Mouse (Mus musculus) ES-Bruce4 (cell line): ENCODE measurements around the gene Sgpp2. TPM values are rescaled to one million over a fixed set of nuclear protein-coding genes. Genes with fewer than 3 reads are reported as not detected.

Experiments used
- H3K27ac ChIP-seq: 2 replicates; pipeline ENCODE4 v1.5.1; 2012; ENCODE audit warnings: low read length, inconsistent platforms; ENCODE audit not compliant: insufficient read depth
- H3K27me3 ChIP-seq: 2 replicates; pipeline ENCODE4 v1.6.1; 2012; ENCODE audit warnings: mild to moderate bottlenecking, low read length, inconsistent platforms; ENCODE audit not compliant: control insufficient read depth, poor library complexity, insufficient read depth, severe bottlenecking
- H3K36me3 ChIP-seq: 2 replicates; pipeline ENCODE4 v1.6.1; 2012; ENCODE audit warnings: inconsistent platforms, mild to moderate bottlenecking, low read length, moderate library complexity; ENCODE audit not compliant: control insufficient read depth, poor library complexity, insufficient read depth, severe bottlenecking
- H3K4me1 ChIP-seq: one replicate; pipeline ENCODE4 v1.8.1; 2011; ENCODE audit warnings: low read length; ENCODE audit not compliant: control insufficient read depth, insufficient read depth
- H3K4me3 ChIP-seq: 2 replicates; pipeline ENCODE4 v1.5.1; 2011; ENCODE audit warnings: low read depth, mild to moderate bottlenecking, low read length
- H3K9ac ChIP-seq: 2 replicates; pipeline ENCODE4 v1.6.1; 2012; ENCODE audit warnings: low read depth, mild to moderate bottlenecking, inconsistent platforms; ENCODE audit not compliant: poor library complexity, severe bottlenecking
- H3K9me3 ChIP-seq: replicated peaks from 2 replicates; pipeline ENCODE4 v1.6.1; 2012; ENCODE audit warnings: mild to moderate bottlenecking, low read length, inconsistent platforms; ENCODE audit not compliant: control insufficient read depth, poor library complexity, insufficient read depth, severe bottlenecking
- CTCF ChIP-seq: IDR thresholded peaks from one replicate; pipeline ENCODE4 v1.8.1; 2011; ENCODE audit warnings: low read depth, low read length
- EP300 ChIP-seq: IDR thresholded peaks from 2 replicates; pipeline ENCODE4 v1.6.1; 2011; ENCODE audit warnings: low read depth, low read length; ENCODE audit not compliant: insufficient read depth
- POLR2A ChIP-seq: IDR thresholded peaks from one replicate; pipeline ENCODE4 v1.8.1; 2011; ENCODE audit warnings: low read length; ENCODE audit not compliant: insufficient read depth
- polyA plus RNA-seq: library from polyadenylated mRNA; stranded (reverse); fragments of >200 nt; gene quantifications from 2 replicates; pipeline ENCODE4 v1.2.4, GENCODE M21; 2011; ENCODE audit warnings: low read depth; ENCODE audit not compliant: missing spikeins, insufficient read depth, insufficient read length

Sgpp2 gene
- 0.19 and 0.72 TPM in 2 replicates for polyA plus RNA-seq

DNA sequence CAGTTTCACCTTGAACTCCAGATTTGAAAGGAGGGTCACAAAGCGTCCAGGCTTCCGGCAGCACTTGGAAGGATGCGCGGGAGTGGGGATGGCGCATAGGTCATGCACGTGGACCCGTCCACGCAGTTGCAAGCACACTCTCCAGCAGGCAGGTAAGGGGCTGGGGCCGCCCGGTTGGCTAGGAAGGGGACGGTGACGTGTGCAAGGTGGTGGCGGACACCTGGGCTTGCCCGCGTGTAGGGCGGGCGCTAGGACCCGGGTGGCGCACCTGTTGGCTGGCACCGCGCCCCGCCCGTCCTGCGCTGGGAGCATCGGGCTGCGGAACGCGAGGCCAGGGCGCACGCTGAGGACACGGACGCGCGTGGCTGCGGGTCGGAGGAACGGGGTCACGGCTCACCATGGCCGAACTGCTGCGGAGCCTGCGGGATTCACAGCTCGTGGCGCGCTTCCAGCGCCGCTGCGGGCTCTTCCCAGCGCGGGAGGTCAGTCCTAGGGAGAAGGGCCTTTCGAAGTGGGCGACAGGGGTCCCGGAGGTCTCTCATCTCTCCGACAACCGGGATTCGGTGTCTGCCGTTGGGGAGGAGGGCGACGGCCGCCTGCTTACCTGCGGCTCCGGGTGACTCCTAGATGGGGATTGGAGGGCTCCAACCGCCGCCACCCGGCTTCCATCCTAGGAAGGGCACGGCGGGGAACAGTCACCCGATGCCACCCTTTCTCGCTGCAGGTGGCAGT lies at the start of gene Sgpp2:
Sgpp2 (plus strand) TSS at position 325 of the 732 bp plus-strand sequence.
- 0 out of 2 replicates have a peak within 1 kb of the TSS, but pooled peaks have one; percentile 4 for H3K9ac ChIP-seq
- no peaks in the 10 kb centered on the region for H3K9me3 ChIP-seq
- H3K4me3 ChIP-seq: peak within 1 kb of the TSS; percentile 56
- TF ChIP-seq EP300 (no peak), POLR2A (no peak), CTCF (no peak)
- no peaks in the 10 kb centered on the region for H3K36me3 ChIP-seq
- H3K27me3 ChIP-seq: peaks cover 13% of the 10 kb centered on the region
- no peak within 1 kb of the TSS for H3K27ac ChIP-seq
- H3K4me1 ChIP-seq: peaks cover 2% of the 10 kb centered on the region

- TF ChIP-seq EP300 (no peak), CTCF (peak; percentile 31), POLR2A (no peak)
- Histone ChIP-seq H3K27ac (no peak overlapping the region), H3K4me3 (no peak overlapping the region), H3K36me3 (no peaks in the 10 kb centered on the region), H3K9ac (no peak overlapping the region), H3K4me1 (no peaks in the 10 kb centered on the region), H3K27me3 (no peaks in the 10 kb centered on the region), H3K9me3 (no peaks in the 10 kb centered on the region)
Observed at GRCm38 (mm10) chr1:78267519-78267918, 42.6 kb upstream of the Sgpp2 start.

DNA sequence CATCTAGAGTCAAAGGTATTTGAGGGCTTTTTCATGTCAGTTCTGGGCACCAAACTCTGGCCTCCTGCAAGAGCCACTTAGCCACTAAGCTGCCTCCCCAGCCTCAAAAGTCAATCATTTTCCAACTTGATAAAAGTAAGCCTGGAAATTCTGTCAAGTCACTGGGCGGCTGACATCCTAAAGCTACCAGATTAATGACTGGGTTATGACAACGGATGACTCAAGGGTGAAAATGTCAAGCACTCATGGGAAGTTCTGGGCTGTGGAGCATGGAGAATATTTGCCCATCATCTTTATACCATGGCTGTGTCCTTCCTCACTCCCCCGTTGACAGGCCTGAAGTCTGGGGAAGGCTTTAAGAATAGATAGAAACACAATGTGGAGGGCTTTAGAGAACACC lies 37.2 kb upstream of the Sgpp2 start:
- Histone ChIP-seq H3K4me1 (no peaks in the 10 kb centered on the region), H3K4me3 (no peak overlapping the region), H3K9me3 (no peaks in the 10 kb centered on the region), H3K9ac (no peak overlapping the region), H3K36me3 (no peaks in the 10 kb centered on the region), H3K27ac (no peak overlapping the region), H3K27me3 (no peaks in the 10 kb centered on the region)
- TF ChIP-seq CTCF (no peak), EP300 (no peak), POLR2A (no peak)

DNA sequence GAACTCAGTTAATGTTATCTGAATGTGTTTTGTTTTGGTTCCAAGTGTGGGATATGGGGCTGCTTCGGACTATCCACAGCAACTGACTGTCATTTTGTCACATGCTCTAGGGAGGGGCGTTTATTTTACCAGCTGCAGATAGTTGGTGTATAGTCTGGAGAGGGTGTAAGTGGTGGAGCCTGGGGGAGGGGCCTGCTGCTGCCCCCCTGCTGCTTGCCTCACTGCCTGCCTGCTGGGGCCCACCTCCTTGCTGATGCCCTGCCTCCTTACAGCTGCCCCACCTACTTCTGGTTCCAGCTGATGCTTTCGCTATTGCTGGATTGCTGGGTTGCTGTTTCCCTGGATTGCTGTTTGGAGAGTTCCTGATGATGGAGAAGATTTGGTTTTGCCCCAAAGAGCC lies 31.0 kb upstream of the Sgpp2 start:
- Histone ChIP-seq H3K9me3 (no peaks in the 10 kb centered on the region), H3K27me3 (no peaks in the 10 kb centered on the region), H3K27ac (no peak overlapping the region), H3K36me3 (no peaks in the 10 kb centered on the region), H3K4me1 (no peaks in the 10 kb centered on the region), H3K4me3 (no peak overlapping the region), H3K9ac (no peak overlapping the region)
- no peak for TF ChIP-seq POLR2A
- no peak for TF ChIP-seq CTCF
- no peak for TF ChIP-seq EP300

DNA sequence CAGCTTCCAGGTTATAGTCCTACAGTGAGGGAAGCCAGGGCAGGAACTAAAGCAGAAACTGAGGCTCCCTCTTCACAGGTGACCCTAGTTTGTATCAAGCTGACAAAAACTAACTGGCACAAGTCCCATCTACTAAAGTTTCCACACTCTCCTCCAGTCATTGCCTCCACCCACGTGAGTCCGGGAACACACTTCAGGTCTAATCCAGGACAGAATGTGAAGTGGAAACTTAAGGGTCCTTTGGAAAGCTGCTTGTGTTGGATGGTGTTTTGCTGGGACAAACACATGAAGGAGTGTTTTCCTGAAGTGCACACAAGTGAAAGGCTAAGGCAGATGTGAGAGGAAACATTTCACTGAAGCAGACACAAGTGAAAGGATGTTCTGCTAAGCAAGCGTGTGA lies 17.7 kb upstream of the Sgpp2 start:
- Histone ChIP-seq H3K27me3 (no peaks in the 10 kb centered on the region), H3K36me3 (no peaks in the 10 kb centered on the region), H3K9me3 (no peaks in the 10 kb centered on the region), H3K4me3 (no peak overlapping the region), H3K4me1 (no peaks in the 10 kb centered on the region), H3K9ac (no peak overlapping the region), H3K27ac (no peak overlapping the region)
- TF ChIP-seq POLR2A (no peak), CTCF (no peak), EP300 (no peak)

DNA sequence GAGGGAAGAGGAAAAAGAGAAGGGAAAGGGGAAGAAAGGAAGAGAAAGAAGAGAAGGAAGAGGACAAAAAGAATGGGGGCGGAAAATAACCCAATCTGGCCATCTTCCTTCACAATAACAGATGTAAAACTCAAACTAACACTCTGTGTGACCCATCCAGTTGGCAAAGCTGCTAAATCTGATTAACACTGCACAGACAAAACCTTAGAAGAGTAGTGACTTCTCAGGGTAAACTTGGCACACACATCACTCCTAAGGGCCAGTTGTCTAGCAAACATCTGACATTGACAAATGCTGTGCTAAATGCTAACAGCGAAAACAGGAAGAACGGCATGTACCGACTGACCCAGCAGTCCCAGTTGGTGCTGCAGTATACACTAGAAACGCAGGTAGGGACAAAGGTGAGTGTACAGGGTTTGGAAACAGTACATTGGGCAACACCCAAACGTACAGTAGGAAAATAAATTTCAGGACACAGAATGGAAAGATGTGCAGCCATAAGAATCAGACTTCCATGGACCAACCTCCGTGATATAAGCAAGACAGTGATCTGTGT lies 10.4 kb upstream of the Sgpp2 start:
- Histone ChIP-seq H3K9me3 (no peaks in the 10 kb centered on the region), H3K27ac (no peak overlapping the region), H3K9ac (no peak overlapping the region)

More for the DNA sequence above, 10.4 kb upstream of the Sgpp2 start:
- no peaks in the 10 kb centered on the region for H3K36me3 ChIP-seq
- no peaks in the 10 kb centered on the region for H3K27me3 ChIP-seq
- no peak overlapping the region for H3K4me3 ChIP-seq
- TF ChIP-seq CTCF: no peak
- TF ChIP-seq POLR2A: no peak
- TF ChIP-seq EP300: no peak
- H3K4me1 ChIP-seq: no peaks in the 10 kb centered on the region
